Mouse (Mus musculus): ENCODE data around the gene Sult6b2.

Gene Sult6b2

DNA sequence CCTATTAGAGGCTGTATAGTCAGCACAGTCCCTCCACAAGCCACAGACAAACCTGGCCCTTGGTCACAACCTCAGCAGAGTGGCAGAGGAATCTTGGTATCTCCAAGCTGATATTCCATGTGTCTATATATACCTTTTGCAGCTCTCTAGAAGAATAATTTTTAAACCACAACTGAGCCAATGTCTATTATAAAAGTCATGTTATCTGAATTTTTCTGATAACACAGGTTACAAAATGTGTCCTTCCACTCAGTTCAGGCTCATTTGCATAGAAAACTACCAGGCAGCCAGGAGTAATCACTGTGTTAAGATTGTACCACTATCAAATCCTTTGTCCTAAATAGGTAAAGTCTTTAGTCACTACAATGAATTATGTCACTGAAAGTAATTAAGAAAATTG lies at the start of gene Sult6b2:
Gene Sult6b2 (minus strand): TSS at position 101 of the 400 bp plus-strand sequence.
- in situ Hi-C loops (cut with MboI), result no loop called here

- in situ Hi-C loops (cut with MboI), result no loop called here
Observed at GRCm38 (mm10) chr6:142852419-142853377, 48.4 kb upstream of the Sult6b2 start.

- in situ Hi-C loops (cut with MboI), result no loop called here
Observed at GRCm38 (mm10) chr6:142850436-142850835, 46.1 kb upstream of the Sult6b2 start.

DNA sequence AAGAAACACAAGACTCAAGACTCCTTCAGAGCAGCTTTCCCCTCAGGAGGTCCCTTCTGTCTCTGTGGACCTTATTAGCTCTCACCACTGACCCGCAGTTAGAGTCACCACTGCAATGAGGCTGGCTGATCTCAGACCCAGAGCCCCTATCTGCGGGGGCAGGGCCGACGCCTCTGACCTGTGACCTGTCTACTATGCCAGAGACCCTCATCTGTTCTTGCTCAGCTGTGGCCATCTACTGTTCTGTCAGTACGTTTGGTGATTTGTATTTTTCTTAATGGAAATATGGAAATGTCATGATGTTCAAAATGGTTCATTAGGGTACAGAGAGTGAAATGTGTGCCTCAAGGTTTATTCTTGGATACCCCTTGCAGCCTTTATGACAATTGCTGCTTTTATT lies 45.0 kb upstream of the Sult6b2 start:
- in situ Hi-C loops (cut with MboI), result no loop called here

- in situ Hi-C loops (cut with MboI), result no loop called here
Observed at GRCm38 (mm10) chr6:142847914-142848674, 43.8 kb upstream of the Sult6b2 start.

DNA sequence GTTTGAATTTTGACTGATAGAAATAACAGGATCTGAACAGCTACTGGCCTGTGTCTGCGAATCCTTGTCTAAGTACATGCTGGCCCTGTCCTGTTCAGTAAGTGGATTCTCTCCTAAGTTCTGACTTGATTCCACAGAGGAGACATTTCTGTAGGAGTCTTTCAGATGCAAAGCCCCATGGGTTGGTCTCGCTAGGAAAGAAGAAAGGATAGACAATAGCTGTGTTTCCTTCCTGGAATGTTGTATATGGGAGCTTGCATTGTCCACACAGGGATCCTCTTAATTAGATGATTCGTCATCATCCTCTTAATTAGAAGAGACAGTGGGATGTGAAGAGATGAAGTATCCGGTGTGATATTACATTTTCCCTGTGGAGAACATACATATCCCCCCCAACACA lies 42.6 kb upstream of the Sult6b2 start:
- in situ Hi-C loops (cut with MboI), result no loop called here

- in situ Hi-C loops (cut with MboI), result no loop called here
Observed at GRCm38 (mm10) chr6:142845066-142845465, 40.8 kb upstream of the Sult6b2 start.

- in situ Hi-C loops (cut with MboI), result no loop called here
Observed at GRCm38 (mm10) chr6:142844061-142844460, 39.8 kb upstream of the Sult6b2 start.

- in situ Hi-C loops (cut with MboI), result no loop called here
Observed at GRCm38 (mm10) chr6:142838501-142838900, 34.2 kb upstream of the Sult6b2 start.

- in situ Hi-C loops (cut with MboI), result no loop called here
Observed at GRCm38 (mm10) chr6:142837326-142837725, 33.0 kb upstream of the Sult6b2 start.

DNA sequence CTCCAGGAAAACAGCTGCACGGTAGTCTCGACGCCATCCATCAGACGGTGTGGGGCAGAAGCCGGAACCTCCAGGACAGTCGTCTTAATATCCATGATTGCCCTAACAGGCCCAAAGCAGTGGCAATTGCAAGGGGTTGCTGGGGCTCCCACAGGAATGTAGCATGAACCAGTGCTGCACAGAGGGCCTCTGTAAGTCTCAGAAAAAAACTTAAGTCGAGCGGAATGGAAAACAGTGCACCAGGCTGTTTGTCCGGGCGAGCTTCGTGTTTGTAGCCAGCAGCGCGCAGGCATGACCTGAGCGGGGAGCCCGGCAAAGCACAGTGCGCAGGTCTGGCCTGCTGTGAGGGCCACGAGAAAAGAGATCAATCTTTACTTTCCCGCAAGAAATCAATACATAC lies 31.4 kb upstream of the Sult6b2 start:
- in situ Hi-C loops (cut with MboI), result no loop called here

GRCm38 (mm10) chr6:142834911-142835310 lies 30.6 kb upstream of the Sult6b2 start:
- in situ Hi-C loops (cut with MboI), result no loop called here

- in situ Hi-C loops (cut with MboI), result no loop called here
Observed at GRCm38 (mm10) chr6:142831706-142832105, 27.4 kb upstream of the Sult6b2 start.

GRCm38 (mm10) chr6:142831243-142831642 lies 26.9 kb upstream of the Sult6b2 start:
- in situ Hi-C loops (cut with MboI), result no loop called here

DNA sequence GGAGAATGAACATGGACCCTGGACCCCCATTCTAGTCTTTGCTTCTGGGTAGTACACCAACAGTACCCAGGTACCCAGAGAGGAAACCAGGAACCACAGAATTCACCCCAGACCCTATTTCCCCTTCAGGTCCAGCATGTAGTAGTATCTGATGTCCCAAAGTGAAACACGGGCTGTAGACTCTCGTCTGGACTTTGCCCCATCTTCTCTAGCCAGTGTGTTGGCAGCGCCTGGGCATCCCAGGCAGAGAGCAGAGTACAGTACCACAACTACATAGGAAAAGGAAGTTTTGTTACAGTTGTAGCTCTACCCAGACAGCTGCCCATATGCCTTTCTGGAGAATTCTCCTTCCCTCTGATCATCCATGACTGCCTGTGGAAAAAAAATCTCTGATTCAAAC lies 25.9 kb upstream of the Sult6b2 start:
- in situ Hi-C loops (cut with MboI), result no loop called here

DNA sequence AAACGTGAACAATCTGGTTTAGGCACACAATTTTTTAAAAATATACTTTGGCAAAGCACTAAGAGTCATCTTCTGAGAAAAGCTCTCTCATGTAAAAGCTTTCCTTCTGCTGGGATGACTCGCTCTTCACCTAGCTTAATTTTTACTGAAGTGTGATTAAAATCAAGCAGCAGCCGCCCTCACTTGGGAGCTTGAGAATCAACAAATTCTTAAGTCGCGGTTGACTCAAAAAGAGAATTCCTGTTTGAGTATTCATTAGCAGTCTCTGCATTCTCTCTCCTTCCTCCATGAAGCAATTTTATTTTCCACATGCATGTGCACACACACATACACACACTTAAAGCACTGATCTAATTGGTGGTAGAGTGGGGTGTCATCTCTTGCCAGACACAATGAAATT lies 21.1 kb upstream of the Sult6b2 start:
- in situ Hi-C loops (cut with MboI), result no loop called here

DNA sequence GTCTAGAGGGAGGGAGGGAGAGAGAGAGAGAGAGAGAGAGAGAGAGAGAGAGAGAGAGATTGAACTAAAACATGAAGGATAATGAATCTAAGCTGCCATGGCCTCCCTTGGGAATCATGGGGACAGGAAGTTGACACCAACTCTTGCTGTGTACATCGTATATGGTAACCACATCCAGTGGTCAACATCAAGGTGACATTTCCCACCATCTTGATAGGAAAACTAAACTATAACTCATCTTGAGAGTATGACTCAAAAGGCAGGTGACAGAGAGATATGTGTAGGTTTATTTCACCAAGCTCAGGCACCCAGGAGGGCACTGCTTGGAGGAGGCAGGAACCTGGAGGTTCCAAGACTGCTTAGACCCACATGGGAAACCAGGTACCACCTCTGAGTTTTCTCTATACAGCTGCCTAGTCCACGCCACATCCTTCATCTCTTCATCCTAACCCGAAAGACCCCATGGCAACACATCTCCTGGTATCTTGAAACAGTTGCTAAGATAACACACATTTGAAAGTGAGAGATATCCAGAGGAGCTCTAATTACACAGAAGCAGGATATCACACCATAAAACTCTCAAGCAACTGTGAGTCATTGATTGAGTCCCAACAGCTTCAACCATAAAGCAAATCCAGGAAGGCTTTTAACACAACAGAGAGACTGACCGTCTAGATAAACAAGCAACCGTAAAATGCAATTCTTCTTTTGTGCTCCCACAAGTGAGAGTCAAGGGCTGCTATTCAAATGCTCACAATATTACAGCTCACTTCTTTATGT lies 18.9 kb upstream of the Sult6b2 start:
- in situ Hi-C loops (cut with MboI), result no loop called here

DNA sequence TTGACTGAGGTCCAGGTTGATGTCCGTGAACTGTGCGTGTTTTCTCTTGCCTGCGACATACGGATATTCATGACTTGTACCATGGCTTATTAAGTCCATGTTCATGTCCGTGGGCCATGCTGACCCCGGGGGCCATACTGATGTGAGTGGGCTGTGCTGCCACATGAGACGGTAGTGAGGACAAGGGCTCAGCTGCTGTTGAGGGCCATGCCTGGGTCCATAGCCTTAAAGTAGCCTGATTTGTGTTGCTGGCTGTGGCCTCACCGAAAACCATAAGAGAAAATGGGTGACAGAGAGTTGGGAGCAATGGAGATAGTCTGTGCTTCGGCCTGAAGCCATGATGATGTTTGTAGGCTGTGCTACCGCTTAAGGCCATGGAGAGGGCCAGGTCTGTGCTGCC lies 14.0 kb upstream of the Sult6b2 start:
- in situ Hi-C loops (cut with MboI), result no loop called here

- in situ Hi-C loops (cut with MboI), result no loop called here
Observed at GRCm38 (mm10) chr6:142815513-142815912, 11.2 kb upstream of the Sult6b2 start.

- in situ Hi-C loops (cut with MboI), result no loop called here
Observed at GRCm38 (mm10) chr6:142814495-142814921, 10.2 kb upstream of the Sult6b2 start.

DNA sequence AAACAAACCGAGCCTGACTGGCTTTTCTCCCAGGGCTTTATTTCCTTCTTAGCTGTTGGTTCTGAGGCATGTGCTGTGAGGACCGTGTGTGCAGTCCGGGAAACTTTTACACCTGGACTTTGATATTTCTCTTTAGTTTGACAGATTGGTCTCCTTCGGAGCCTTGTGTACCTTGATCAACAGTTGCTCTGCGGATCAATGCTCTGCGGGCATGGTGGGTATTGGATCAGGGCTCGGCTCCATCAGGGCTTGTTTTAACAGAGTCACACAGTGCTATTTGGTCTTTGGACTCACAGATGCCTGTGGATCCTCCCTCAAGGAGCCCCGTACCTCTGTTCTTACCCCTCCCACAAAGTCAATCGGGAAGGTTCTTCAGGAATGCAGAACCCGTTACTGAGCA lies 9.7 kb upstream of the Sult6b2 start:
- in situ Hi-C loops (cut with MboI), result no loop called here

DNA sequence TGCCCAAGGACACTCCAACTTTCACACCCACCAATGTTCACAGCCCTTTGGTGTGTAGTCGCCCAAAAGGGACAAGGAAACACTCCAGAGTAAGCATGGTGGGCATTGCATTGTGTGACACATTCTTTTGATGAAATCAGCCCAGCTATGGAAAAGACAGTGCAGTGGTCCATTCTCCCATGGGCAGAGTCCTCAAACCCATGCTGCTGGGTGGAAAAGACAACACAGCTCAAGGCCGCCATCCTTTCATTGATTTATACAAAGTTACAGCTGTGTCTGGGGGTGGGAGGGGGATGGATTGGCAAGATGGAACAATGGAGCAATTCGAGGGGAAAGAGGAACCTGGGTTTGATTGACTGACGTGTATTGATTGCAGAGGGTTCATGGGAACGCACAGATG lies 8.7 kb upstream of the Sult6b2 start:
- in situ Hi-C loops (cut with MboI), result no loop called here
